Comparison of ENCODE assay signal across 9 mouse cellular contexts in the genomic region with DNA sequence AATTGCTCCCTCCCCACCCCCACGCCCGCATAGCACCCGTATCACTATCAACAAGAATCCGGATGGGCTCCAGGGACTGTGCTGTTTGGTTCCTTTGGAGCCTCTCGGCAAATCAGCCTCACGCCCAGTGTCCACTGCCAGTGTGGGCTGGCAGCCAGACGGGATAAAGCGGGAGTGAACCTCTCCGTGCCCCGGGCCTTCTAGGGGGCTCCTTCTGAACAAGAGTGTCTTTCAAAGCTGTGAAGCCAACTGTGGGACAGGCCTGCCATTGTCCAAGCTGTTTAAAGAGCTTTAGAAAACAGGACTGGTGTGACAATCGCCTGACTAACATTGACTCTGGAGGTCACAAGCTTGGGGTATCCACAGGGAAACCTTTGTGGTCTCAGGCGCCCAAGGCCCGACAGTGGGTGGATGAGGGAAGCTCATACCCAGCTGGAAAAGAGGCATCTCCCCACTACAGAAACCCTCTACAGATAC.
A peak's percentile ranks its signal among the peaks of the same experiment; 100 is the strongest.
DNase-seq lines count a peak whose midpoint lies in the region; ATAC-seq lines count a peak whose summit lies in the region.
"Had no signal": no experiment of that assay in that cellular context is flagged by ENCODE, and none has a peak within 500 bp of the region (broad histone marks: within the 10 kb centered on the region; RNA-seq: fewer than 3 reads in every experiment).

No protein-coding gene starts in this region.

- H3K4me1 ChIP-seq in embryonic facial prominence, embryonic 12.5 days = 0 out of 2 replicates have a peak, but pooled peaks cover 5% of the 10 kb centered on the region
- H3K4me1 ChIP-seq in neural tube, embryonic 15.5 days = no peaks in the 10 kb centered on the region
- peaks cover under 1% of the 10 kb centered on the region for H3K4me1 ChIP-seq in kidney, embryonic 15.5 days
- H3K4me1 ChIP-seq: limb, embryonic 15.5 days had no signal

- H3K9me3 ChIP-seq in embryonic facial prominence, embryonic 12.5 days = no peaks in the 10 kb centered on the region
- no peaks in the 10 kb centered on the region for H3K9me3 ChIP-seq in neural tube, embryonic 15.5 days (replicated peaks)
- H3K9me3 ChIP-seq in kidney, embryonic 15.5 days (replicated peaks) = peaks cover under 1% of the 10 kb centered on the region; the same call in 1 of the 2 replicates
- H3K9me3 ChIP-seq: limb, embryonic 15.5 days had no signal

- intact Hi-C loops in heart, postnatal 14 days (cut with DNase I) = no loop called here

- no peak overlapping the region for H3K4me2 ChIP-seq in embryonic facial prominence, embryonic 12.5 days (replicated peaks)
- no peak overlapping the region for H3K4me2 ChIP-seq in neural tube, embryonic 15.5 days
- H3K4me2 ChIP-seq in kidney, embryonic 15.5 days = no peak overlapping the region
- H3K4me2 ChIP-seq: limb, embryonic 15.5 days had no signal

- 0 out of 2 replicates have a peak, but pooled peaks have one; percentile 67 for ATAC-seq in embryonic facial prominence, embryonic 12.5 days (ENCODE audit: insufficient number of reproducible peaks, insufficient read depth, low FRiP score, low TSS enrichment)
- ATAC-seq in neural tube, embryonic 15.5 days (ENCODE audit: low FRiP score) = peak; percentile 82
- ATAC-seq in kidney, embryonic 15.5 days (replicated peaks; ENCODE audit: low FRiP score) = no peak

- H3K27ac ChIP-seq in embryonic facial prominence, embryonic 12.5 days = no peak overlapping the region
- H3K27ac ChIP-seq in neural tube, embryonic 15.5 days (replicated peaks) = peak overlapping the region; percentile 46
- no peak overlapping the region for H3K27ac ChIP-seq in kidney, embryonic 15.5 days
- H3K27ac ChIP-seq: limb, embryonic 15.5 days had no signal

- no peaks in the 10 kb centered on the region for H3K36me3 ChIP-seq in embryonic facial prominence, embryonic 12.5 days
- no peaks in the 10 kb centered on the region for H3K36me3 ChIP-seq in neural tube, embryonic 15.5 days
- H3K36me3 ChIP-seq in kidney, embryonic 15.5 days = no peaks in the 10 kb centered on the region
- H3K36me3 ChIP-seq: limb, embryonic 15.5 days had no signal

- no peak overlapping the region for H3K4me3 ChIP-seq in embryonic facial prominence, embryonic 12.5 days
- H3K4me3 ChIP-seq in neural tube, embryonic 15.5 days (replicated peaks) = no peak overlapping the region
- H3K4me3 ChIP-seq in kidney, embryonic 15.5 days (replicated peaks) = no peak overlapping the region
- H3K4me3 ChIP-seq: limb, embryonic 15.5 days had no signal

- peak; percentile 54 for DNase-seq in ovary, adult 18-20 months (ENCODE audit: low spot score)
- DNase-seq in ovary, postnatal 14 days (ENCODE audit: low spot score) = no peak
- peak; percentile 65 to 72 for DNase-seq in heart, postnatal 14 days
- peak; percentile 58 to 66 for DNase-seq in left cerebral cortex, adult 9 months (ENCODE audit: low spot score in 2 of 2)
- no peak for DNase-seq in natural killer cell, adult 2 months (ENCODE audit: low spot score in 2 of 2)

- H3K27me3 ChIP-seq in embryonic facial prominence, embryonic 12.5 days = no peaks in the 10 kb centered on the region
- H3K27me3 ChIP-seq in neural tube, embryonic 15.5 days (replicated peaks) = no peaks in the 10 kb centered on the region
- no peaks in the 10 kb centered on the region for H3K27me3 ChIP-seq in kidney, embryonic 15.5 days
- H3K27me3 ChIP-seq: limb, embryonic 15.5 days had no signal

- no peak overlapping the region for H3K9ac ChIP-seq in embryonic facial prominence, embryonic 12.5 days
- H3K9ac ChIP-seq in neural tube, embryonic 15.5 days (replicated peaks) = no peak overlapping the region
- H3K9ac ChIP-seq in kidney, embryonic 15.5 days = no peak overlapping the region
- H3K9ac ChIP-seq: limb, embryonic 15.5 days had no signal

- 37% methylated on average over 13 of the region's 13 CpGs for WGBS in embryonic facial prominence, embryonic 12.5 days
- WGBS in neural tube, embryonic 15.5 days = 54% methylated on average over 13 of the region's 13 CpGs
- WGBS in kidney, embryonic 15.5 days = 82% methylated on average over 13 of the region's 13 CpGs

Comparison
In these comparisons a context has a peak if more than half of its experiments do, and no peak if none do; other contexts are left out.
1. DNase-seq: peak in ovary, adult 18-20 months (single experiment), heart, postnatal 14 days (2 of 2) and left cerebral cortex, adult 9 months (2 of 2); none in ovary, postnatal 14 days (single experiment) and natural killer cell, adult 2 months (0 of 2).